Mouse (Mus musculus) midbrain, embryonic 11.5 days (tissue): Measurements from ENCODE around the gene Eif4e. TPM values are rescaled to one million over a fixed set of nuclear protein-coding genes. Genes with fewer than 3 reads are reported as not detected.

Experiments used
- ATAC-seq: fragments of 200-750 bp; cut with Nextera tagmentation; 2 replicates; pipeline ENCODE4 v1.8.0; 2017; ENCODE audit warnings: moderate TSS enrichment, moderate library complexity; ENCODE audit not compliant: low FRiP score
- DNase-seq: peaks from one replicate; pipeline ENCODE4 v3.0.0; 2015; ENCODE audit warnings: low spot score; ENCODE audit errors: missing footprints
- H3K27ac ChIP-seq: fragments of 300-500 bp; sonication (generic); 2 replicates; pipeline ENCODE4 v1.5.1; 2014; ENCODE audit warnings: low read depth, low read length
- H3K27me3 ChIP-seq: fragments of 300-500 bp; sonication (generic); 2 replicates; pipeline ENCODE4 v1.6.1; 2014; ENCODE audit warnings: mild to moderate bottlenecking, low read length, moderate library complexity, mixed read lengths; ENCODE audit not compliant: control insufficient read depth, insufficient read depth
- H3K36me3 ChIP-seq: fragments of 300-500 bp; sonication (generic); 2 replicates; pipeline ENCODE4 v1.6.1; 2014; ENCODE audit warnings: mild to moderate bottlenecking, low read length, moderate library complexity, mixed read lengths; ENCODE audit not compliant: control insufficient read depth, insufficient read depth
- H3K4me1 ChIP-seq: fragments of 300-500 bp; sonication (generic); 2 replicates; pipeline ENCODE4 v1.6.1; 2014; ENCODE audit warnings: low read length; ENCODE audit not compliant: control insufficient read depth, insufficient read depth
- H3K4me2 ChIP-seq: fragments of 300-500 bp; sonication (generic); 2 replicates; pipeline ENCODE4 v1.6.1; 2014; ENCODE audit warnings: mild to moderate bottlenecking, moderate library complexity
- H3K4me3 ChIP-seq: fragments of 300-500 bp; sonication (generic); 2 replicates; pipeline ENCODE4 v1.5.1; 2014; ENCODE audit warnings: low read depth, low read length
- H3K9ac ChIP-seq: fragments of 300-500 bp; sonication (generic); 2 replicates; pipeline ENCODE4 v1.6.1; 2014; ENCODE audit warnings: low read length
- H3K9me3 ChIP-seq: fragments of 300-500 bp; sonication (generic); 2 replicates; pipeline ENCODE4 v1.6.1; 2016; ENCODE audit warnings: low read length; ENCODE audit not compliant: control insufficient read depth
- WGBS: fragments of 180-500 bp; shearing (Covaris S2); extraction: QIAGEN DNeasy Blood & Tissue Kit; methylation state at CpG from one replicate; pipeline ENCODE4 v1.1.7; 2014; 5-methylcytosine and 5-hydroxymethylcytosine counted together
- polyA plus RNA-seq: library from polyadenylated mRNA; unstranded; fragments of >200 nt; fragmentation: Nextera tagmentation; extraction: Ambion mirVana; gene quantifications from 2 replicates; pipeline ENCODE4 v1.2.1, GENCODE M21; 2014

Eif4e gene
- 493 and 516 TPM in 2 replicates for polyA plus RNA-seq

- peak within 1 kb of the TSS; percentile 95 for H3K4me3 ChIP-seq
- H3K9me3 ChIP-seq: no peaks in the 10 kb centered on the region
- no peaks in the 10 kb centered on the region for H3K36me3 ChIP-seq
- peak within 1 kb of the TSS; percentile 32 for H3K27ac ChIP-seq
- WGBS: 1% methylated on average over 39 of the region's 39 CpGs
- peak; percentile 43 for ATAC-seq
- peak within 1 kb of the TSS; percentile 74 for H3K9ac ChIP-seq
- H3K27me3 ChIP-seq: no peaks in the 10 kb centered on the region; the same call in 1 of the 2 replicates
- H3K4me2 ChIP-seq: peak within 1 kb of the TSS; percentile 91
- DNase-seq: peak; percentile 97
- peaks cover 15% of the 10 kb centered on the region for H3K4me1 ChIP-seq
Measured at GRCm38 (mm10) chr3:138526073-138526915, at the start of gene Eif4e. Eif4e (plus strand) TSS chr3:138526179.

DNA sequence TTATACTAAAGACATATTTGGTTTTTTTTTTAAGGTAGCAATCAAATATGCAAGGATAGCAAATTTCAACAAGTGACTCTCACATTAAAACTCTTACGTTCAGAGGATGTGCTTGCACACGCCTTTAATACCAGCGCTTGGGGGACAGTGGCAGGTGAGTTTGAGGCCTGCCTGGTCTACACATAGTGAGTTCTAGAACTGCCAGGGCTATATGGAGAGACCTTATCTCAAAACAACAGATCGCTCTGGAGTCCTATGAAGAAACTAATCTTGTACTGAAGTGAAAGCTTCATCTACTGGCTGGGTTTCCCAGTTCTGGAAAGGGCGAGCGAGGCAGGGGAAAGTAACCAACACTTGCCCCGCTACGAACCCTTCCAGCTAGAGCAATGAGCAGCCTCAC is 46.5 kb upstream of the Eif4e start:
- Histone ChIP-seq H3K4me3 (no peak overlapping the region), H3K36me3 (peaks cover 10% of the 10 kb centered on the region; the same call in 1 of the 2 replicates), H3K9ac (no peak overlapping the region), H3K27me3 (no peaks in the 10 kb centered on the region), H3K27ac (no peak overlapping the region), H3K4me2 (no peak overlapping the region), H3K4me1 (no peaks in the 10 kb centered on the region), H3K9me3 (no peaks in the 10 kb centered on the region)
- no peak for ATAC-seq
- 97% methylated on average over 8 of the region's 8 CpGs for WGBS
- DNase-seq: no peak

DNA sequence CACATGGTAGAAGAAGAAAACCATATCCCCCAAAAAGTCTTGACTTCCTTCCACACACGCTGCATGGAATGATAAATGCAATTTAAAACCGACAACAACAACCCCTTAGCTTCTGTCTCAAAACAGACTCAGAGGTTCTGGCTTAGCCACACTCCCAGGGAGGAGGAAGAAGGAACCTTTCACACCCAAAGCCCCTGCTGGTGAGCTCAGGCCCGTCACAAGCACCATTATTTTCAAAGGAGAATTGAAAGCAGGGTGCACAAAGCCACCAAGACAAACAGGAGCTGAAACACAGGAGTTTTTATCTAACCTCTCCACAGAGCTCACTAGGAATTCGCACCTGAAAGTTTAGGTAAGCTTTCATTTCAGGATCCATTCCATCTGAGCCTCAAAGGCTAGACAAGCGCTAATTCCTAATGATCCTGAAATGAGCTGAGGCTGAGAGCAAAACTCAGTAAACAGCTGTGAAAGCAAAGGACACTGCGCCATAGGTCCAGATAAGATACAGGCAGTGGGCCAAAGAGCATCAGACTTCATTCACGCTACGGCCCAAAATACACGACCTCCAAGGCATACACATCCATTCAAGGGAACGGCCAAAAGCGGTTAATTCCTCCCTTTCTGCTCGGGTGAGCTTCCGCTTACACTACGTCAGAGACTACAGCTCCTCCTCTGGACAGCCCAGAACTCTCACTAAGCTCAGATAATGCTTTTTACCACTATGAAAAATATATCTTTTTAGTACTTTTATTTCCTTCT is 44.3 kb upstream of the Eif4e start:
- no peaks in the 10 kb centered on the region for H3K4me1 ChIP-seq
- H3K9ac ChIP-seq: no peak overlapping the region
- no peak overlapping the region for H3K4me2 ChIP-seq
- H3K27me3 ChIP-seq: no peaks in the 10 kb centered on the region
- H3K4me3 ChIP-seq: no peak overlapping the region
- no peak overlapping the region for H3K27ac ChIP-seq
- H3K36me3 ChIP-seq: peaks cover 14% of the 10 kb centered on the region; the same call in 1 of the 2 replicates
- ATAC-seq (no peak), DNase-seq (no peak)
- 69% methylated on average over 14 of the region's 14 CpGs for WGBS
- no peaks in the 10 kb centered on the region for H3K9me3 ChIP-seq

- Histone ChIP-seq H3K9ac (no peak overlapping the region), H3K9me3 (no peaks in the 10 kb centered on the region), H3K4me1 (peaks cover 7% of the 10 kb centered on the region), H3K27ac (no peak overlapping the region), H3K4me2 (no peak overlapping the region), H3K4me3 (no peak overlapping the region), H3K36me3 (peaks cover 14% of the 10 kb centered on the region; the same call in 1 of the 2 replicates), H3K27me3 (no peaks in the 10 kb centered on the region)
- WGBS: 97% methylated on average over 2 of the region's 2 CpGs
- DNase-seq: no peak
- no peak for ATAC-seq
Measured at GRCm38 (mm10) chr3:138483240-138483639, 42.7 kb upstream of the Eif4e start.

DNA sequence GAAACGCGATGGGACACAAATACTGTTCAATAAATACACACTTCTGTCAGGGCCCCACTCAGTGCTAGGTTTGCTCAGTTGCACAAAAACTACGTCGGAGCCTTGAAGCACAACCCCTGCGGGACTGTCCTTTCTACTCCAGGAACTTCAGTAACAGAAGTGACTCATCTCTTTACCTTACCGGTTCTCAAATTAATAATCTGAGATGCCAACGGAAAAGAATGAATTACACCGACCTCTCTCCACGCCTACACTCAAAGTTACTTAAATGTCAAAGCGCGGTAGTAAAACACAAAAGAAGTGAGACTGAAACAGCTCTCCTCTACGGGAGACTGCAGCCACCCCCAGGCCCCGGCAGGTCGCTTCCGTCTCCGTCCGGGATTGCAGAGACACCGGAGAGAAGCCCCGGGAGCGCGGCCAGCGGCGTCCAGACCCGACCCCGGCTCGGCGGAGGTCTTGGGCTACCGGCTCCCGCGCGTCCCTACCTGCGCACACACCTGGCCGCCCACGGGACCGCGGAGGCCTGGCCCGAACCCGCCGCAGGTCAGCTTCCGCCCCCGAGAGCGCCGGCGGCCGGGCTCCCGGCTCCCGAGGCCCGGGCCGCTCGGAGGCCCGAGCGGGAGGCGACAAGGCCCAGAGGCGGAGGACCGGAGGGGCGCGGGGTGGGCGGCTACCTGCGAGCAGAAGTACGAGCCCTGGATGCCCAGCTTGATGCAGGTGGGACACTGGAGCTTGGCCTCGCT is 37.2 kb upstream of the Eif4e start:
- peak overlapping the region; percentile 68 for H3K4me2 ChIP-seq
- ATAC-seq: no peak
- peak overlapping the region; percentile 84 for H3K9ac ChIP-seq
- WGBS: under 1% methylated on average over 60 of the region's 61 CpGs
- peak; percentile 90 for DNase-seq
- H3K4me3 ChIP-seq: peak overlapping the region; percentile 77
- peak overlapping the region; percentile 7; the same call in 1 of the 2 replicates for H3K27ac ChIP-seq
- H3K36me3 ChIP-seq: peaks cover 9% of the 10 kb centered on the region; the same call in 1 of the 2 replicates
- no peaks in the 10 kb centered on the region for H3K9me3 ChIP-seq
- H3K27me3 ChIP-seq: no peaks in the 10 kb centered on the region
- peaks cover 8% of the 10 kb centered on the region for H3K4me1 ChIP-seq

DNA sequence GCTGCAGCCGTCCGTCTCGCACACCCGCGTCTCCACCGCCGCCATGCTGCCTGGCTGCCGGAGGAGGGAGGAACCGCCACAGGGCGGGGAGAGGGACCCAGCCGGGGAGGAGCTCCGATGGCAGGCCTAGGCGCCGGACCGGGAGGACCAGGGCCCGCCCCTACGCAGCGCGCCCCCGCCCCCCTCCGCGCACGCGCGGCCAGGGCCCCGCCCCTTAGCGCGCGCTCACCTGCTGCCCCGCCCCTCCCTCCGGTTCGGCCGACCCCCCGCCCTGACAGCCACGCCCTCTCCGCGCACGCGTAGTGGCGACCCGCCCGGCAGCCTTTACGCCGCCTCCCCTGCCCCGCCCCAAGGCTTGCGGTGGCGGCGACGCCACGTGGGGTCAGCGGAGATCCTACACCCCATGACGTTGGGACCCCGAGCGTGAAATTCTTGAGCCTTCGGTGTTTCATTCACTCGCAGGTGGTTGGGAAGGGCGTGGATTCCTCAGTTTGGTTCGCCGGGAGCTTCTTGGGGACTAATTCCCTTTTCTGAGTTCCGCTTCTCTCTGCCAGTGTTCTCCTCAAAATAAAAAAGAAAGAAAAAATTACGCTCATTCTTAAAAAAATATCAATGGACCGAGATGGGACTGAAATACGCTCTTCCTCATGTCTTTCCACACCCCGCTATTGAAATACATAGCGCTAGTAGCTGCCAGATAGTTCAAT is 36.5 kb upstream of the Eif4e start, which contains the start of gene Metap1:
Metap1 (minus strand) TSS at position 189 of the 707 bp plus-strand sequence.
- 2% methylated on average over 48 of the region's 65 CpGs for WGBS
- Histone ChIP-seq H3K4me3 (peak within 1 kb of the TSS; percentile 77), H3K4me2 (peak within 1 kb of the TSS; percentile 68), H3K4me1 (peaks cover 8% of the 10 kb centered on the region), H3K9ac (peak within 1 kb of the TSS; percentile 84), H3K27me3 (no peaks in the 10 kb centered on the region), H3K9me3 (no peaks in the 10 kb centered on the region), H3K36me3 (peaks cover 4% of the 10 kb centered on the region; the same call in 1 of the 2 replicates), H3K27ac (peak within 1 kb of the TSS; percentile 7; the same call in 1 of the 2 replicates)
- ATAC-seq: peak; percentile 99
- peak; percentile 100 for DNase-seq

DNA sequence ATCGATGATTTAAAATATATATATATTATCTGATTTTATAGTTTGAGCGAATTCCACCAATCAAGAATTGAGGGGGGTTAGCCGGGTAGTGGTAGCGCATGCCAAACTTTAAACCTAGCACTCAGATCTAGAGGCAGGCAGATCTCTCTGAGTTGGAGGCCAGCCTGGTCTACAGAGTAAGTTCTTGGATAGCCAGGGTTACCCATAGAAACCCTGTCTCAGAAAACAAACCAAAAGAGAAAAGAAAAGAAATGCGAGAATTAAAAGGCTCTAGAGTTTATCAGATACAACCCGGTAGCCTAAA is 36.0 kb upstream of the Eif4e start:
- WGBS: 30% methylated on average over 6 of the region's 6 CpGs
- Histone ChIP-seq H3K27me3 (no peaks in the 10 kb centered on the region), H3K9ac (peak overlapping the region; percentile 29; the same call in 1 of the 2 replicates), H3K4me1 (peaks cover 8% of the 10 kb centered on the region), H3K9me3 (no peaks in the 10 kb centered on the region), H3K27ac (no peak overlapping the region), H3K4me3 (peak overlapping the region; percentile 77), H3K4me2 (peak overlapping the region; percentile 41), H3K36me3 (peaks cover 2% of the 10 kb centered on the region; the same call in 1 of the 2 replicates)
- DNase-seq (peak; percentile 82), ATAC-seq (0 out of 2 replicates have a peak, but pooled peaks have one; percentile 13)

DNA sequence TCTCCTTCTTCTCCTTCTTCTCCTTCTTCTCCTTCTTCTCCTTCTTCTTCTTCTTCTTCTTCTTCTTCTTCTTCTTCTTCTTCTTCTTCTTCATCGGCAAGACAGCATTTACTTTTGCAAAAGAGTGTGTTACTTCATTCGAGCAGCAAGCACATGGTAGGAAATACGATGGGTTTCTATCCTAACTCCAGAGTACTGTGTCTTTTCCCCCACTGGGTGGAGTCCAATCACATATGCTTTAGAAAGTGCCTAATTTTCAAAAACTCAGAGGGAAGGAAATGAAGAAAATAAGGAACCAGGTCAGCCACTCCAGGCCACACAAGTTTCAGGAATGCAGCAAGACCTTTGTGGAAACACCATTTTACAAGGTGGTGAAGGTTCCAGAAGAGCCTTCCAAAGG is 32.3 kb upstream of the Eif4e start:
- H3K27ac ChIP-seq: no peak overlapping the region
- H3K4me1 ChIP-seq: no peaks in the 10 kb centered on the region
- H3K9me3 ChIP-seq: no peaks in the 10 kb centered on the region
- no peak overlapping the region for H3K4me2 ChIP-seq
- 83% methylated on average over 3 of the region's 3 CpGs for WGBS
- ATAC-seq (no peak), DNase-seq (peak; percentile 75)
- no peaks in the 10 kb centered on the region for H3K36me3 ChIP-seq
- H3K4me3 ChIP-seq: no peak overlapping the region
- no peak overlapping the region for H3K9ac ChIP-seq
- no peaks in the 10 kb centered on the region for H3K27me3 ChIP-seq
